Mouse (Mus musculus): ENCODE measurements around the gene Cd63.

Cd63 gene

GRCm38 (mm10) chr10:128931441-128931840 is 30.7 kb downstream of the Cd63 start:
- peak; percentile 4 for DNase-seq

- DNase-seq: peak; percentile 59
Observed at GRCm38 (mm10) chr10:128933574-128933973, 32.8 kb downstream of the Cd63 start, which contains the start of gene Itga7. Itga7 (plus strand) TSS chr10:128933818.

GRCm38 (mm10) chr10:128933976-128934721 is 33.4 kb downstream of the Cd63 start:
- no peak for DNase-seq

DNA sequence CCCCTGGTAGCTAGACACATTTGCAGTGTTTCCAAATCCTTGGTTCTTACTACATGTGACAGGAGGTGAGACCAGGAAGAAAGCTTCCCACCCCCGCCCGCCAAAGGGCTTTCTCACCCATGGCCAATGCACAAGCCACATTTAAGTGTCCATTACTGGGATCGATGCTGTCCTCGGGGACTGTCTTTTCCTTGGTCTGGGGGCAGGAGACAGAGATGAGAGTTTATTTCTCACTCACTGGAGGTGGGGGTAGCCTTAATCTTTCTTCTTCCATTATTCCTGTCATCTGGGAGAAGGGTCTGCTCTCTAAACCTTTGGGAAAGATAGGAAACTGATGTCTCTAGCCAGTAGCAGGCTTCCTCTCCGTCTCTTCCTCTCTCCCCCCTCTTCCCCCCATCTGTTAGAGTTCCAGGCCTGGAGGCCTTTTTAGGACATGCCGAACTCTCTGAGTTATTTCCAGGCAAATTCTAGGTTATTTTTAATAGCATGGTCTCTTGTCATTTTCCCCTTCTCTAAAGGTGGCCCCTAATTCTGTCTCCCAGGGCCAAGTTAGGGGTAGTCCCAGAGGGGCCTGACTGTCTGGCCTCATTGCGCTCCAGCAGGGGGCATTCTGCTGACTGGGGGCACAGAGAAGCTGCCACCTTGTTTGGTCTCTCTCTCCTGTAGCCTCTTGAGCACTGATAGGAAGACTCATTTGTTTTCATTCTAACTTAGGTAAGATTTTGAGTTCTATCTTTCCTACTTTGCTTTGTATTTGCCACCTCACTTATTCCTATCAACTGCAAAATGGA is 34.4 kb downstream of the Cd63 start:
- peak; percentile 73 for DNase-seq

DNA sequence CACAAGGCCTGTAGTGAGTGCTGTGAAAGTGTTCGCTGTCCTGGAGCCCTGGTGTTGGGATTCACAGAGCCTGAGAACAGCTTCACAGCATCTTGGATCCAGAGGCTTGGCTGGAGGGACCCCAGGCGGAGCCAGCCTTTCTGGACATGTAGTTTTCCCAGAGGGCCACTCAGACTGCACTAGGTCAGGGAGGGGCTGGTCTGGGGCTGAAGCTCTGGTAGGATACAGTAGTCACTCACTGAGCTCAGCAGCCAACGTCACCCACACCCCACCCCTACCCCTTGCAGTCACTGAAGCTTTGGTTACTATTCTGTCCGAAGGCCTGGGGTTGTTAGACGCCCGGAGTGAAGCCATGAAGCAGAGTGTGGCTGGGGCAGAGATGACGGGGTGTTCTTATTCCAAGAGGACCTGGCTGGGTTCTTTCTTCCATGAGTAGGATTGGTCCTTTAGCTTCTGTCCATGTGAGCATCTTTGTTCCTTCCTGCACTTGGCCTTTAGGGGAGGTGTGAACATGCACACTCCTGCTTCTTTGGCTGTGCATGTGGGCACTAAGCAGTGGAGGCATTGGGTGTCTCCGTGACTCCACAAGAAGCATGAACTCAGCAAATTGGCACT is 35.1 kb downstream of the Cd63 start:
- no peak for DNase-seq

- no peak for DNase-seq
Observed at GRCm38 (mm10) chr10:128937756-128938390, 37.1 kb downstream of the Cd63 start.

DNA sequence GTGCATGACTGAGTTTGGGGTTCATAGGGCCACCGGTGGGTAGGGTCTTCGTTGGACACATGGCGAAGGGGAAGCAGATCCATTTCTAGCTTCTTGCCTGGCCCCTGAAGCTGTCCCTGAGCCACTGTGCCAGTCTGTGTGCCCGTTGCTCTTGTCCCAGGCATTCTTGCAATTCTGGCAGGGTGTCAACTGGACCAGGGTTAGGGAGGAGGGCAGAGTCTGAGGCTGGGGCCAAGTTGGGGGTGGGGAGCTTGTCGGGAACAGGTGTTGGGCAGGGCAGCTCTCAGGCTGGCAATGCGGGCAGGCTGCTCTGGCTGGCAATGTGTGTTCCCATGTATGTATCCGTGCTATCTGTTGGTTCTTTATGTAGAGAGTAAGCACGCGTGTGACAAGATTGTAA is 37.7 kb downstream of the Cd63 start:
- no peak for DNase-seq

DNA sequence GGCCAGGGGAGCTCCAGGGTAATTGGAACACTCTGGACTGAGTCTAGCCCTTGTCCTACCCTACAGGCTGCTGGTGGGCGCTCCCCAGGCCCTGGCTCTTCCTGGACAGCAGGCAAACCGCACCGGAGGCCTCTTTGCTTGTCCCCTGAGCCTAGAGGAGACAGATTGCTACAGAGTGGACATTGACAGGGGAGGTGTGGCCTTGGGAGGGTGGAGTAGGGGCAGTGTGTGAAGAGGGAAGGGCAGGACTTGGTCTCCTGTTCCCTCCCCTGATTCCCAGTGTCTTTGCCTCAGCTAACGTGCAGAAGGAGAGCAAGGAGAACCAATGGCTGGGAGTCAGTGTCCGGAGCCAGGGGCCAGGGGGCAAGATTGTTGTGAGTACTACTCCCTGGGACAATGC is 38.2 kb downstream of the Cd63 start:
- DNase-seq: no peak

- no peak for DNase-seq
Observed at GRCm38 (mm10) chr10:128940475-128941061, 39.8 kb downstream of the Cd63 start.

DNA sequence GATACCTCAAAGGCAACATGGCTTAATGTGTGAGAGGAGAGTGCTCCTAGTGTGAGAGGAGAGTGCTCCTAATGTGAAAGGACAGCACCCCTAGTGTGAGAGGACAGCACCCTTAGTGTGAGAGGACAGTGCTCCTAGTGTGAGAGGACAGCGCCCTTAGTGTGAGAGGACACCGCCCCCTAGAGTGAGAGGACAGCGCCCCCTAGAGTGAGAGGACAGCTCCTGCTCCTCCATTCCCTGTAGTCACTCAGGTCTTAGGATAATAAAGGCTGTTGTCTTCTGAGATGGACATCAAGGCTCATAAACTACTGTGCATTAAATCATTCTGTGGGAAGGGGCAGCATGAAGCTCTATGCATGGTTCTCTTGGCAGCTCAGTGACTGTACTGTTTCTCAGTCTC is 44.9 kb downstream of the Cd63 start:
- peak; percentile 64 for DNase-seq

DNA sequence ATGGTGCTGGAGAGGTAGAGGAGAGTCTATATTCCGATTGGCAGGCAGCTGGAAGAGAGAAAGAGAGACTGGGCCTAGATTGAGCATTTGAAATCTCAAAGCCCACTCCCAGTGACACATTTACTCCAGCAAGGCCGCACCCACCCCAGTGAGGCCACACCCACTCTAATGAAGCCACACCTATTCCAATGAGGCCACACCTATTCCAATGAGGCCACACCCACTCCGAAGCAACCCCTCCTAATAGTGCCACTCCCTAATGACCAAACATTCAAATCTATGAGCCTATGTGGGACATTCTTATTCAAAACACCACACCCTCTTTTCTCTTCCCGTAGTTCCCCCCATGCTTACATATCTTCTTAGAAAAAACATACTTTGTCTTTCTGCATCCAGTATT is 46.7 kb downstream of the Cd63 start:
- no peak for DNase-seq

DNA sequence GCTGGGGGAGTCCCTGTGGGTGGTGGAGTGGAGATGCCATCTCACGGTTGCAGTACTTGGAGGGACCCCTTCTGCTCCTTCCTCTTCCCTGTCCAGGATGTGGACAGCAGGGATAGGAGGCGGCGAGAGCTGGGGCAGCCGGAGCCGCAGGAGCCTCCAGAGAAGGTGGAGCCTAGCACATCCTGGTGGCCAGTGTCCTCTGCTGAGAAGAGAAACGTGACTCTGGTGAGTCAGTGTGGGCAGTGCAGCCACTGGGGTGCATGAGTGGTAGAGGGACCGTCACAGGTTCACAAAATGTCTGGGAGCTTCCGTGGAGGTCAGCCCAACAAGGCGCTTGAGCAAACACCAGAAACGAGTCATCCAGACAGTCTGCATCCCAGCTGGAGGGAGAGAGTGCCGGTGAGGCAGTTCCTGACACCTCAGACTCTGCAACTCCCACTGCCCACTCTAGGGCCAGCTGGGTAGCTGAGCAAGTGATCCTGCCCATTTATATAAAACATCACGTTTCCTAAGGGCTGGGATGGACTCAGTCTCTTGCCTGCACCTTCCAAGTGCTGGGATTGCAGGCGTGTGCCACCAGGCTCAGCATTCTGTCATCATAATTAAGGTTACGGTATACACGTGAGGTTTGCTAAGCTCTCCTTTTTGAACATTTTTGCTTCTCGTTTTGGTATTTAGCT is 49.6 kb downstream of the Cd63 start:
- no peak for DNase-seq

DNA sequence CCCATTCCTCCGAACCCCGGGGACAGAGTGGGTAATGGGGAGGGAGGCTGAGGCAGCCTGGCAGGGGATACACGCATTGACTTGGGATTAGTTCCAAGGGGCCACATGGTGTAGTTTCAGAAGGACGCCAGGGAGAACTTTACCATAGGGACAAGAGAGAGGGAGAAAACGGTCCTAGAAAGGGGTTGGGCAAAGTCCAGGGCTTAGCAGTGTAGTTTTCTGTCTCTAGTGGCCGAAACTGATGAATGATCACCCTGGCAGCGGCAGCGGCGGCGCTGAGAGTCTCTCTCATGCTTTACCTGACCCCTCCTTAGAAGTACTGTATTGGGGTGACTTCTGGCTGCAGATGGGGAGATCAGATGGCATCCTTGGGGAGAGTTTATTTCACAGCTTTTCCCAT is 57.6 kb downstream of the Cd63 start:
- DNase-seq: no peak

- peak; percentile 38 for DNase-seq
Observed at GRCm38 (mm10) chr10:128960142-128960541, 59.4 kb downstream of the Cd63 start.

DNA sequence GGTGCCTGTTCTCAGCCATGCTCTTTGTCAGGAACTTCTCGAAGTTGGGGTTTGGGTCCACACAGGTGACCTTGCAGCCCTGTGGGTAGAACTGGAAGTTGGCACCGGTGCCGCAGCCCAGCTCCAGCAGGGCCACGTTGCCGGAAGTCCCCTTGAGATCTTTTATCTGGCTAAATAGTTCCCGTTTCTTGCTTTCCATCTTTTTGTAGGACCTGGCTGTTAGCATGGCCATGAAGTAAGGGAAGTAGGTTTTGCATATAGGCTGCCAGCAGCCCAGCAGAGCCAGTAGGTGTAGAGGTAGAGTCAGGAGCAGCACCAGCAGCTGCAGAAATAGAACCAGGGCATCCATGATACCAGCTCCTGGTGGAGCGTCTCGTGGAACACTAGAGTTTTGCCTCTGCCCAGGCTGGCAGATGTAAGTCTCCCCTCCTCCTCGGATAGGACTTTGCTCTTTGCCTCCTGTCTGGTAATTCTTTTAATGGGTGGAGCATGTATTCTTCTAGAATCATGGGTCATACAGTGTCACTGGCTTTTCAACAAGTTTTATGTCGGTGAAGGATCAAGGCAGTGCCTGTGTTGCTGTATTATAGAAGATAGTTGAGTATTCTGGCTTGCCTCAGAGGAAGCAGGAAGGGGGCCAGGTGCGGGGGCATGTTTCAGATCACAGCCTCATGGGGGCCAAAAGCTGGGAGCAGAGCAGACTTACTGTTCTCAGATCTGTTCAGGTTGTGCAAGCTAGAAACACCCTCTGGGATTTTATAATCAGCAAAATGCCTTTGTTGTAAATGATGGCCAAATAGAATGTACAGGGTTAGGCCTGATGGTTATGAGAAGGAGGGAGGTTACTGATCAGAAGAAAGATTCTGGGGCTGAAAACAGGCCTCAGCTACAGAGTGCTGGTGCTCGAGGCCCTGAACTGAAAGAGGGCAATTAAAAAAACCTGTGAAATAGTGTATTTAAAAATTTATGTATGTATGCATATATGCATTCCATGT is 60.1 kb downstream of the Cd63 start, which contains the start of gene Mettl7b:
Gene Mettl7b, minus strand, starts transcription at position 399 of the 995 bp plus-strand sequence.
- DNase-seq: peak; percentile 84
